Mouse (Mus musculus) C2C12 (cell line): ENCODE measurements around the gene Olfr378. TPM values are rescaled to one million over a fixed set of nuclear protein-coding genes. Genes with fewer than 3 reads are reported as not detected.

ENCODE experiments used
- H3K27me3 ChIP-seq: one replicate; pipeline ENCODE4 v1.6.1; 2011; ENCODE audit not compliant: control insufficient read depth, insufficient read depth, insufficient read length
- H3K36me3 ChIP-seq: one replicate; pipeline ENCODE4 v1.6.1; 2011; ENCODE audit not compliant: control insufficient read depth, insufficient read depth
- H3K4me3 ChIP-seq: one replicate; pipeline ENCODE4 v1.5.1; 2011; ENCODE audit warnings: mild to moderate bottlenecking, control low read depth; ENCODE audit not compliant: poor library complexity, insufficient read depth, severe bottlenecking
- H3K79me2 ChIP-seq: one replicate; pipeline ENCODE4 v1.6.1; 2011; ENCODE audit not compliant: control insufficient read depth, insufficient read depth
- H3K79me3 ChIP-seq: one replicate; pipeline ENCODE4 v1.6.1; 2011; ENCODE audit warnings: low read depth, control low read depth
- H3ac ChIP-seq: one replicate; pipeline ENCODE3; 2011; ENCODE audit warnings: low read depth; ENCODE audit not compliant: control insufficient read depth, insufficient read length
- CEBPB ChIP-seq: IDR thresholded peaks from one replicate; pipeline ENCODE4 v1.6.1; 2011; ENCODE audit warnings: low read depth, mild to moderate bottlenecking, control low read depth, moderate library complexity
- CTCF ChIP-seq: IDR thresholded peaks from one replicate; pipeline ENCODE4 v1.5.1; 2011; ENCODE audit not compliant: control insufficient read depth, insufficient read depth, insufficient read length
- FOSL1 ChIP-seq: IDR thresholded peaks from one replicate; pipeline ENCODE4 v1.8.0; 2011; ENCODE audit warnings: mild to moderate bottlenecking, low read length; ENCODE audit not compliant: poor library complexity, insufficient read depth, severe bottlenecking
- MAX ChIP-seq: IDR thresholded peaks from one replicate; pipeline ENCODE4 v1.6.1; 2011; ENCODE audit warnings: mild to moderate bottlenecking, control low read depth
- MYOD1 ChIP-seq: IDR thresholded peaks from one replicate; pipeline ENCODE4 v1.6.1; 2011; ENCODE audit warnings: low read depth; ENCODE audit not compliant: control insufficient read depth, insufficient read length
- MYOG ChIP-seq: IDR thresholded peaks from one replicate; pipeline ENCODE4 v1.6.1; 2011; ENCODE audit not compliant: control insufficient read depth, insufficient read length; ENCODE audit errors: extremely low read depth
- USF1 ChIP-seq: IDR thresholded peaks from one replicate; pipeline ENCODE4 v1.6.1; 2011; ENCODE audit warnings: low read depth, mild to moderate bottlenecking, control low read depth, moderate library complexity
- long read RNA-seq, 2 experiments: library from polyadenylated mRNA; unstranded; transcript quantifications; one replicate each; pipeline ENCODE4 v2.0.0; 2019 to 2020
- polyA plus RNA-seq: library from polyadenylated mRNA; unstranded; fragments of >200 nt; fragmentation: generic; extraction: Trizol; gene quantifications from one replicate; pipeline ENCODE4 v1.2.1, GENCODE M21; 2012; ENCODE audit warnings: missing spikeins

The Olfr378 gene
- polyA plus RNA-seq = not detected
- long read RNA-seq, experiment 1 = 0 reads
- long read RNA-seq, experiment 2 = 0 reads

GRCm38 (mm10) chr11:73428377-73428776, at the start of gene Olfr378:
Gene Olfr378 (minus strand): TSS chr11:73428477.
- TF ChIP-seq CEBPB (no peak), CTCF (no peak), MYOG (no peak), MAX (no peak), MYOD1 (no peak), USF1 (no peak), FOSL1 (no peak)
- Histone ChIP-seq H3K4me3 (no peak within 1 kb of the TSS), H3ac (no peak within 1 kb of the TSS), H3K79me3 (no peaks in the 10 kb centered on the region), H3K36me3 (no peaks in the 10 kb centered on the region), H3K79me2 (no peaks in the 10 kb centered on the region), H3K27me3 (no peaks in the 10 kb centered on the region)

GRCm38 (mm10) chr11:73457408-73457807, 29.1 kb upstream of the Olfr378 start, which contains the start of gene Olfr380:
Gene Olfr380 (minus strand): TSS chr11:73457508.
- Histone ChIP-seq H3ac (no peak within 1 kb of the TSS), H3K36me3 (no peaks in the 10 kb centered on the region), H3K27me3 (no peaks in the 10 kb centered on the region), H3K79me2 (no peaks in the 10 kb centered on the region), H3K4me3 (no peak within 1 kb of the TSS), H3K79me3 (no peaks in the 10 kb centered on the region)
- TF ChIP-seq FOSL1 = no peak
- no peak for TF ChIP-seq MAX
- no peak for TF ChIP-seq USF1
- TF ChIP-seq CEBPB = no peak
- TF ChIP-seq CTCF = no peak
- TF ChIP-seq MYOD1 = no peak
- no peak for TF ChIP-seq MYOG

- Histone ChIP-seq H3K36me3 (no peaks in the 10 kb centered on the region), H3K4me3 (no peak within 1 kb of the TSS)
- TF ChIP-seq MYOG = no peak
- no peak for TF ChIP-seq MYOD1
- no peak for TF ChIP-seq CEBPB
- no peak for TF ChIP-seq FOSL1
- no peak for TF ChIP-seq MAX
- TF ChIP-seq USF1 = no peak
- TF ChIP-seq CTCF = no peak
Observed at GRCm38 (mm10) chr11:73399514-73399913, 28.8 kb downstream of the Olfr378 start, which contains the start of gene Olfr1. Gene Olfr1 (minus strand): TSS chr11:73399614.

GRCm38 (mm10) chr11:73395374-73395773, 32.9 kb downstream of the Olfr378 start:
- Histone ChIP-seq H3K4me3 (no peak overlapping the region), H3K79me2 (no peaks in the 10 kb centered on the region), H3K79me3 (no peaks in the 10 kb centered on the region), H3K36me3 (no peaks in the 10 kb centered on the region), H3K27me3 (no peaks in the 10 kb centered on the region), H3ac (no peak overlapping the region)
- TF ChIP-seq MAX (no peak), CTCF (no peak), FOSL1 (no peak), MYOG (no peak), MYOD1 (no peak), CEBPB (no peak), USF1 (no peak)

More at GRCm38 (mm10) chr11:73399514-73399913, 28.8 kb downstream of the Olfr378 start, which contains the start of gene Olfr1:
- no peaks in the 10 kb centered on the region for H3K27me3 ChIP-seq
- no peaks in the 10 kb centered on the region for H3K79me3 ChIP-seq
- no peak within 1 kb of the TSS for H3ac ChIP-seq
- H3K79me2 ChIP-seq = no peaks in the 10 kb centered on the region

Other genes starting within 250 kb of the Olfr378 start
- 4.2 TPM for gene Ctns, start 229.4 kb downstream of the Olfr378 start, polyA plus RNA-seq
- 0.28 TPM for gene Shpk, start 229.0 kb downstream of the Olfr378 start, polyA plus RNA-seq
- gene Trpv1, start 194.2 kb downstream of the Olfr378 start, polyA plus RNA-seq = 0.01 TPM
- gene Trpv3, start 161.1 kb downstream of the Olfr378 start, polyA plus RNA-seq = under 0.01 TPM
- 0.60 TPM for gene Aspa, start 98.9 kb downstream of the Olfr378 start, polyA plus RNA-seq
- gene Gm49340, start 98.7 kb downstream of the Olfr378 start, polyA plus RNA-seq = not detected
- gene Spata22, start 98.7 kb downstream of the Olfr378 start, polyA plus RNA-seq = not detected
- not detected for gene Olfr20, start 77.7 kb downstream of the Olfr378 start, polyA plus RNA-seq
- not detected for gene Olfr376, start 57.2 kb downstream of the Olfr378 start, polyA plus RNA-seq
- not detected for gene Olfr1, start 28.9 kb downstream of the Olfr378 start, polyA plus RNA-seq
- gene Olfr380, start 29.0 kb upstream of the Olfr378 start, polyA plus RNA-seq = not detected
- gene Olfr381, start 63.1 kb upstream of the Olfr378 start, polyA plus RNA-seq = not detected
- gene Olfr382, start 88.7 kb upstream of the Olfr378 start, polyA plus RNA-seq = not detected
- not detected for gene Olfr385, start 164.5 kb upstream of the Olfr378 start, polyA plus RNA-seq
- gene Olfr384, start 170.1 kb upstream of the Olfr378 start, polyA plus RNA-seq = not detected